Mouse (Mus musculus): ENCODE results near the gene Eaf2. TPM values are rescaled to one million over a fixed set of nuclear protein-coding genes. Genes with fewer than 3 reads are reported as not detected.

The Eaf2 gene
- 5.2 and 5.9 TPM in 2 replicates for polyA plus RNA-seq (2015; fragmentation: Nextera tagmentation; extraction: Ambion mirVana)

GRCm38 (mm10) chr16:36874583-36875275 lies at the start of gene Eaf2, which contains the start of gene Golgb1:
Gene Eaf2, minus strand, starts transcription at chr16:36875003.
Gene Golgb1, plus strand, starts transcription at chr16:36875140.

GRCm38 (mm10) chr16:36828054-36828786 lies 46.6 kb downstream of the Eaf2 start, which contains the start of gene Iqcb1:
Gene Iqcb1, plus strand, starts transcription at chr16:36828385.

GRCm38 (mm10) chr16:36784594-36785313 lies 90.0 kb downstream of the Eaf2 start, which contains the start of gene Slc15a2:
Gene Slc15a2, minus strand, starts transcription at chr16:36784962.

Small RNA genes lying within 50 kb of the gene (microRNA-seq; reads per million reads assigned to microRNA genes)
- gene Gm22617 = not detected

Other genes starting within 250 kb of the Eaf2 start
- 1.6 and 3.7 TPM in 2 replicates for gene Cd86, start 208.9 kb downstream of the Eaf2 start, polyA plus RNA-seq (2015; fragmentation: Nextera tagmentation; extraction: Ambion mirVana)
- gene Ildr1, start 181.0 kb downstream of the Eaf2 start, polyA plus RNA-seq (2015; fragmentation: Nextera tagmentation; extraction: Ambion mirVana) = 31.1 and 36.6 TPM in 2 replicates
- gene Slc15a2, start 90.0 kb downstream of the Eaf2 start, polyA plus RNA-seq (2015; fragmentation: Nextera tagmentation; extraction: Ambion mirVana) = 0.93 and 1.4 TPM in 2 replicates
- 22.8 and 23.9 TPM in 2 replicates for gene Iqcb1, start 46.6 kb downstream of the Eaf2 start, polyA plus RNA-seq (2015; fragmentation: Nextera tagmentation; extraction: Ambion mirVana)
- gene Golgb1, start 137 bp upstream of the Eaf2 start, polyA plus RNA-seq (2015; fragmentation: Nextera tagmentation; extraction: Ambion mirVana) = 70.4 and 80.9 TPM in 2 replicates
- gene Hcls1, start 60.0 kb upstream of the Eaf2 start, polyA plus RNA-seq (2015; fragmentation: Nextera tagmentation; extraction: Ambion mirVana) = 7.1 and 15.3 TPM in 2 replicates
- 0.05 TPM in 1 of 2 replicates, not detected in the other for gene Fbxo40, start 115.5 kb upstream of the Eaf2 start, polyA plus RNA-seq (2015; fragmentation: Nextera tagmentation; extraction: Ambion mirVana)
- gene Polq, start 136.8 kb upstream of the Eaf2 start, polyA plus RNA-seq (2015; fragmentation: Nextera tagmentation; extraction: Ambion mirVana) = 0.64 and 1.2 TPM in 2 replicates

All from urinary bladder, postnatal 0 days (tissue).